Mouse (Mus musculus) neural tube, embryonic 12.5 days (tissue): ENCODE results near the gene Dach1. TPM values are rescaled to one million over a fixed set of nuclear protein-coding genes. Genes with fewer than 3 reads are reported as not detected.

Source experiments
- ATAC-seq: fragments of 200-750 bp; cut with Nextera tagmentation; 2 replicates; pipeline ENCODE4 v1.8.0; 2017; ENCODE audit warnings: low read depth, mild to moderate bottlenecking, moderate TSS enrichment, moderate library complexity; ENCODE audit not compliant: low FRiP score
- H3K27ac ChIP-seq: fragments of 300-500 bp; sonication (generic); 2 replicates; pipeline ENCODE4 v1.5.1; 2016
- H3K27me3 ChIP-seq: fragments of 300-500 bp; sonication (generic); replicated peaks from 2 replicates; pipeline ENCODE4 v1.6.1; 2016; ENCODE audit warnings: mild to moderate bottlenecking
- H3K36me3 ChIP-seq: fragments of 300-500 bp; sonication (generic); 2 replicates; pipeline ENCODE4 v1.6.1; 2016; ENCODE audit warnings: mild to moderate bottlenecking
- H3K4me1 ChIP-seq: fragments of 300-500 bp; sonication (generic); 2 replicates; pipeline ENCODE4 v1.6.1; 2016
- H3K4me2 ChIP-seq: fragments of 300-500 bp; sonication (generic); replicated peaks from 2 replicates; pipeline ENCODE4 v1.6.1; 2016; ENCODE audit warnings: mild to moderate bottlenecking
- H3K4me3 ChIP-seq: fragments of 300-500 bp; sonication (generic); 2 replicates; pipeline ENCODE4 v1.5.1; 2016
- H3K9ac ChIP-seq: fragments of 300-500 bp; sonication (generic); 2 replicates; pipeline ENCODE4 v1.6.1; 2016; ENCODE audit warnings: mild to moderate bottlenecking
- H3K9me3 ChIP-seq: fragments of 300-500 bp; sonication (generic); 2 replicates; pipeline ENCODE4 v1.6.1; 2016; ENCODE audit warnings: mild to moderate bottlenecking
- WGBS: fragments of 180-500 bp; shearing (Covaris S2); methylation state at CpG from one replicate; pipeline ENCODE4 v1.1.7; 2016; 5-methylcytosine and 5-hydroxymethylcytosine counted together
- polyA plus RNA-seq: library from polyadenylated mRNA; unstranded; fragments of >200 nt; fragmentation: Nextera tagmentation; extraction: Ambion mirVana; gene quantifications from 2 replicates; pipeline ENCODE4 v1.2.1, GENCODE M21; 2016

Gene Dach1
- polyA plus RNA-seq, 1 experiment from 2014 or later: 20.4 TPM

DNA sequence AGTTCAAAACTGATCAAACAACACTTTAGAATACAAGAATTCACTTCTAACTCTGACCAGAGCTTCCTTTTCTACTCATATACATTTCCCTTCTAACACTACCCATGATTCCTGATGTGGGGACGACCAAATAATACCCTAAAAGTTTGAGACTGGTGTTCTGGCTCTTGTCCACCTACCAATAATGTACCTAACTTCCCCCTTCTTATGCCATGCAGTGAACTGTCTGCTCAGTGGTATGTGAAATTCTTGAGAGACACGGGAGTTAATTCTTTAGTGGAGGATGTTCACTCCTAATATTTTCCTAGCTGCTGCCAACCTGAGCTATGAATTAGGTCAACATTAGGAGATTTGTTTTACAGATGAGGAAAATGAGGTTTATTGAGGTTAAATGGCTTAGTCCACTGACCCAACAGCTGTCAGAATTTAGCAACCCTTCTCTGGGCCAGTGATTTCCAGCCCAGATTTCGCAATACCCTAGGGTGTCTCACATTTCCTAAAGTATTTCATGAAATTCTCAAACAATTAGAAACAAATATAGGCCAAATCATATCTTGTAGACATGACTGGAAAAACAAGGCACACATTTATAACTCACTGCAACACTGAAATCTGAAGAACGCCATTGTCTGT is 102.2 kb downstream of the Dach1 start:
- ATAC-seq: no peak
- no peak overlapping the region for H3K27ac ChIP-seq
- no peak overlapping the region for H3K4me3 ChIP-seq
- H3K4me1 ChIP-seq: peaks cover 15% of the 10 kb centered on the region
- no peaks in the 10 kb centered on the region for H3K27me3 ChIP-seq
- H3K4me2 ChIP-seq: no peak overlapping the region
- WGBS: 82% methylated on average over 4 of the region's 4 CpGs
- H3K9ac ChIP-seq: no peak overlapping the region
- H3K9me3 ChIP-seq: no peaks in the 10 kb centered on the region
- no peaks in the 10 kb centered on the region for H3K36me3 ChIP-seq

DNA sequence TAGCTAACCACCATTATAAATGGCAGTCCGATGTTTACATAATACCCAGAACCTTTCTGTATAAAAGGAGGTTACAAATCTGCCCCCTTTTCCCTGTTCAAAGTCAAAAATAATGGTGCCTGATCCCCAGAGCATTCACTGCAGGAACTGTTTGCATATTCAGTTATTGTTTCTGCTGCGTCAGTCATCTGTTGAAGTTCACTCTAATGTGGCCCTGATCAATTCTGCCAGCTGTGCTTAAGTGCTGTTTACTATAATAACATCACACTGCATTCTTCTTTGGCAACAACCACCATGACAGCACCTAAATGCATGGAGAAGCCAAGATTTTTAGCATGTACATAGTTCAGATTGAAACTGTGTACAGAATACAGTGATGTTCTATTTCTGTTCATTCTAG is 105.4 kb downstream of the Dach1 start:
- 18% methylated on average over 2 of the region's 2 CpGs for WGBS
- H3K4me1 ChIP-seq: peaks cover 5% of the 10 kb centered on the region; the same call in 1 of the 2 replicates
- H3K36me3 ChIP-seq: no peaks in the 10 kb centered on the region
- no peak overlapping the region for H3K4me2 ChIP-seq
- H3K27me3 ChIP-seq: no peaks in the 10 kb centered on the region
- no peak overlapping the region for H3K9ac ChIP-seq
- no peak overlapping the region for H3K27ac ChIP-seq
- no peak for ATAC-seq
- H3K9me3 ChIP-seq: no peaks in the 10 kb centered on the region
- H3K4me3 ChIP-seq: no peak overlapping the region

DNA sequence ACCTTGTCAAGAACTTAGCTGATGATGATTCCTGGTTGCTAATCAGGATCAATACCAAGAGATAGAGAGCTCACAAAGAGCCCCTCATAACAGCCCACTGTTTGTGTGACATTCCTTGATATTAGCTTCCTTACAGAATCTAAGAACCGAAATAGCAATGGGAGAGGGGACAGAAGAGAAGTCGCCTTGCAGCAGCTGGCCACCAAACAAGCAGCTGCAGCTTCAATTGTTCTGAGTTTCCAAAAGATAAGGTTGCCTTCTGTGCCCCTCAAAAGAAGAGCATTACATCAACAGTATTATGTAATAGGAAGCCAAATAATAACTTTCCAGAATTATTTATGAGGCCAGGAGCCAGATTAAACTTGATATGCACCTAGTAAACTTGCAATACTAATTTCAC is 120.2 kb downstream of the Dach1 start:
- Histone ChIP-seq H3K9me3 (no peaks in the 10 kb centered on the region), H3K36me3 (no peaks in the 10 kb centered on the region), H3K27me3 (no peaks in the 10 kb centered on the region), H3K4me3 (no peak overlapping the region), H3K27ac (no peak overlapping the region), H3K4me2 (no peak overlapping the region), H3K4me1 (peaks cover 9% of the 10 kb centered on the region; the same call in 1 of the 2 replicates), H3K9ac (no peak overlapping the region)
- 16% methylated on average over 2 of the region's 2 CpGs for whole genome bisulfite sequencing
- ATAC-seq: no peak

DNA sequence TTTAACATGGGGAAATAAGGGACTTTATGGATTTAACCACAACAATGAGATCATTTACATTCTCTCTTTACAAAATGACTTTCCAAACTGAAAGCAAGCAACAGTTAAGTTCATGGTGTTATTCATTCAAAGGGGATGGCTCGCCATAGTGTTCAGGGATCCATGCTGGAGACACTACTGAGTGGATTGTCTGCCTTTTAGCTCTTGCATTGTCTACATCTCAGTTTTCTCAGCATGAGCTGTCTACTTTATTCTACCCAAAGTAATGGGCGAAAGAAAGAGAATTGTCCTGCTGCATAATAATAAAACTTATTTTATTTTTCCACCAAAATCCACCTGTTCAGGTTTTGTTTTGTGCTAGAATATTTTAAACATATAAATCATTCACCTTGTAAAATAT is 121.2 kb downstream of the Dach1 start:
- no peak overlapping the region for H3K27ac ChIP-seq
- H3K4me2 ChIP-seq: no peak overlapping the region
- no peaks in the 10 kb centered on the region for H3K27me3 ChIP-seq
- no peak overlapping the region for H3K9ac ChIP-seq
- H3K4me3 ChIP-seq: no peak overlapping the region
- no peaks in the 10 kb centered on the region for H3K36me3 ChIP-seq
- ATAC-seq: peak; percentile 64; the same call in 1 of the 2 replicates
- H3K9me3 ChIP-seq: no peaks in the 10 kb centered on the region
- 23% methylated on average over 2 of the region's 2 CpGs for WGBS
- H3K4me1 ChIP-seq: peaks cover 9% of the 10 kb centered on the region; the same call in 1 of the 2 replicates

DNA sequence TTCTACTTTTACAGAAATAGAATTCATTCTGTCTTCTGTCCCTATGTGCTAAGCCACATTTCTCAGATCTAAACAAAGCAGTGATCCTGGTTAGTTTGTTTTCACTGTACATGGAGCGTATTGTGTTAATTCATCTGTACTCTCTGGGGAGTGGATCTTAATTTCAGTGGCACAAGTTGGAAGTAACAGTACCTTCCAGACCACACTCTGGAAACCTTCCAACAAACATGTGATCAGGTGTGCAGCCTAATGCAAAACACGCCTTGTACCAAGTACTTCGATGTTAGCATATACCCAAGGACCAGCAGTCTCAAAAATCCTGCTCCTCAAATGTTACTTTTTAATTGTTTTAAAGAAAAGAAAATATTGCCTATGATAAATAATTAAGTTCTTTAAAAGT is 121.9 kb downstream of the Dach1 start:
- Histone ChIP-seq H3K27me3 (no peaks in the 10 kb centered on the region), H3K27ac (no peak overlapping the region), H3K9me3 (no peaks in the 10 kb centered on the region), H3K4me1 (peaks cover 9% of the 10 kb centered on the region; the same call in 1 of the 2 replicates), H3K9ac (no peak overlapping the region), H3K36me3 (no peaks in the 10 kb centered on the region), H3K4me2 (no peak overlapping the region), H3K4me3 (no peak overlapping the region)
- ATAC-seq: no peak
- 56% methylated on average over 3 of the region's 3 CpGs for WGBS

DNA sequence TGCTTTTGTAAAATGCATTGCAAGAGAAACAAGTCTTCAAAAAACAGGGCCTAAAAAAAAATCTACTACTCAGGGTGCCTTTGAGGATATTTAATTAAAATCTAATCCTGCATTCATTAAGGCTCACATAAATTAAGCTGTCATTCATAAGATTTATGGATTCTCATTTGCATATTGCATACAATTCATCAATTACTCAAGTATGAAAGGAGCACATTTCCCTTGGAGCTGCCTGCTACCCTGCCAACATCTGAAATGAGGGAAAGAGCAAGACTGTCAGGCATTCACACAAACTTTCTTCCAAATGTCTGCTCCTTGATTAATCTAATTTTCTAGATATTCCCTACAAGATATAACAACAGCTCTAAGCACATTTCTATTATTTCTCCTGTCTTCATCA is 122.6 kb downstream of the Dach1 start:
- H3K9ac ChIP-seq: no peak overlapping the region
- H3K4me3 ChIP-seq: no peak overlapping the region
- no peaks in the 10 kb centered on the region for H3K27me3 ChIP-seq
- no peaks in the 10 kb centered on the region for H3K9me3 ChIP-seq
- no peaks in the 10 kb centered on the region for H3K36me3 ChIP-seq
- no peak overlapping the region for H3K4me2 ChIP-seq
- peaks cover 9% of the 10 kb centered on the region; the same call in 1 of the 2 replicates for H3K4me1 ChIP-seq
- no peak for ATAC-seq
- H3K27ac ChIP-seq: no peak overlapping the region

DNA sequence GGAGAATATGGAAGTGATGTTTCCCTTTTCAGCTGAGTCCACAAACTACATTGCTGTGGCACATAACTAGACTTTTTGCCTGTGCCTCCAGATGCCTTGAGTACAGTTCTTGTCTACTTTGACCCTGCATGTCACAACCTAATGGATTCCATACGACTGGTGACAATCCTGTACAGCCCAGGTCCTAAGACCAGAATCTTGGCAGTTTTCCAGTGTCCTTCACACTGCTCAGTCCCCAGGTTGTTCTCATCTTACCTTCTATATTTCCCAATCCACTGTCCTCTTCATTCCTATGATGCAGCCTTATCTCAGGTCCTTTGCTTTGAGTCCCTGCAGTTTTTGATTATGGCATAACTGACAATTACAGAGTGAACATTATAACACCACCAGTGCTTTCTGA is 131.0 kb downstream of the Dach1 start:
- Histone ChIP-seq H3K9ac (no peak overlapping the region), H3K27ac (no peak overlapping the region), H3K36me3 (no peaks in the 10 kb centered on the region), H3K9me3 (no peaks in the 10 kb centered on the region), H3K4me1 (no peaks in the 10 kb centered on the region), H3K4me2 (no peak overlapping the region), H3K27me3 (no peaks in the 10 kb centered on the region), H3K4me3 (no peak overlapping the region)
- WGBS: 44% methylated on average over 1 of the region's 1 CpGs
- no peak for ATAC-seq

DNA sequence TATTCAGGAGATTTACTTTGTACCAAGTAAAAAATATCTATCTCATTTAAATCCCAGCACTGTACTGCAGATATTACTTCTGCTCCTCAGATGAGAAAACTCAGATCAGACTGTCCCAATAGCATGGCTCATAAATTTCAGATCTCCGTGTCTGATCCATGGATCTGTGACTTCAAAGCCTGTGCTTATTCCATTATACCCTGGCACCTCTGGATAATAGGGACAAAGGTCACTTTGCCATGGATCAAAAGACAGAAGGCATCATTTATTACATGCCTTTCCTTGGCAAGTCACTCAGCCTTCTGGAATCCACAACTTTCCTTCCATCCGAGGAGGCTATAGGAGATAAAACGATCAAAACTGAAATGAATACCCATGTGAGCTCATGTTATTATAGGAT is 132.4 kb downstream of the Dach1 start:
- Histone ChIP-seq H3K9me3 (no peaks in the 10 kb centered on the region), H3K9ac (no peak overlapping the region), H3K27me3 (no peaks in the 10 kb centered on the region), H3K36me3 (no peaks in the 10 kb centered on the region), H3K4me1 (no peaks in the 10 kb centered on the region), H3K4me3 (no peak overlapping the region), H3K27ac (no peak overlapping the region), H3K4me2 (no peak overlapping the region)
- ATAC-seq: no peak
- 11% methylated on average over 3 of the region's 3 CpGs for WGBS

DNA sequence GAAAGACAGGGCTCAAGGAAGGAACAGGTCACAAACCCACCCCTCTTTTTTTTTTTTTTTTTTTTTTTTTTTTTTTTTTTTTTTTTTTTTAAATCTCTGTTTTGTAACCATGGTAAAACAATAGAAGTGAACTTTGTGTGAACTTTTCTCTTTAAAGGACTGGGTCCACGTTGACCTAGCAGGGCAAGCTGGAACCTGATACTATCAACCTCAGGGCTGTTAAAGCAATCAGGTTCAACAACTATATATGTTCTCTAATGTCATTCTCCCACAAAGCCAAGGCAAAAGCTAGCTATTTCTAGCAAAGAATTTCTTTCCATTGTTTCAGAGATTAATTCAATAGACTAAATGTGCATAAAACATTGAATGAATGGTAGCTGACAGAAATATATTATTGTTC is 134.3 kb downstream of the Dach1 start:
- Histone ChIP-seq H3K4me1 (no peaks in the 10 kb centered on the region), H3K27ac (no peak overlapping the region), H3K9me3 (no peaks in the 10 kb centered on the region), H3K4me3 (no peak overlapping the region), H3K36me3 (no peaks in the 10 kb centered on the region), H3K9ac (no peak overlapping the region), H3K4me2 (no peak overlapping the region), H3K27me3 (no peaks in the 10 kb centered on the region)
- no peak for ATAC-seq
- WGBS: 0% methylated on average over 1 of the region's 1 CpGs

DNA sequence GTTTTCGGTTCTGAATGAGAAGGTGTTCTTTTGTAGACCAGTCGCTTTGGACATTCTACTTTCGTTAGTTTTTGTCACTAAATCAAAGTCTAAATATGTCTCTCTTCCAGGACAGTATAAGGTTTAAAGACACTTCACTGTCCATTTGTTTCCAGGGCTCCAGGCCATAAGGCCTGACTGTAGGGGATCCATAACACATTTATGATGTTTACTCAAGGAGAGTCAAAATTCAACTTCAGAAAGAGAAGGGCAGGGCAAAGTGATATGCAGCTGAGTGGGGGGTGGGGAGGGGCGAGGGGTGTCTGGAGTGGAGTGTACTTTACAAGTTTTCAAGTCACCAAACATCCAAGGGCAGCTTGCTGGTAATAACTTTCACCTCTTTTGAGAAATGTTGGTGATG is 146.0 kb downstream of the Dach1 start:
- no peak for ATAC-seq
- no peaks in the 10 kb centered on the region for H3K36me3 ChIP-seq
- H3K27me3 ChIP-seq: no peaks in the 10 kb centered on the region
- H3K9me3 ChIP-seq: no peaks in the 10 kb centered on the region
- no peak overlapping the region for H3K4me2 ChIP-seq
- H3K4me1 ChIP-seq: peaks cover 8% of the 10 kb centered on the region
- H3K9ac ChIP-seq: no peak overlapping the region
- no peak overlapping the region for H3K4me3 ChIP-seq
- 56% methylated on average over 4 of the region's 4 CpGs for WGBS
- no peak overlapping the region for H3K27ac ChIP-seq

DNA sequence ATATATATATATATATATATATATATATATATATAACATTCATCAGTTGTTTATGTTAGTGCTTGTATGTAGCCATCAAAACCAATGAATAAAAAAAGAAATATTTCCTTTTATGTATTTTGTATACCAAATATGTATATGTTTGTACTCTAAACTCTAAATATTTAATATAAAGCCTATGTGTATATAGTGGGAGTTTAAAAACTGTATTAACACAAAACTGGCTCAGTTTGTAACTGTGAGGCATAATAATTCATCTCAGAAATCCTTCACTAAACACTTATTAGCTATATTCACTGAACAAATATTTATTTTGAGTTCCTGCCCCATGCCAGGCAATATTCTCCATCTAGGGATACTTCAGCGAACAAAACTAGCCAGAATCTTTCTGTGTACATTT is 155.5 kb downstream of the Dach1 start:
- Histone ChIP-seq H3K27ac (no peak overlapping the region), H3K9ac (no peak overlapping the region), H3K27me3 (no peaks in the 10 kb centered on the region), H3K36me3 (peaks cover 7% of the 10 kb centered on the region; the same call in 1 of the 2 replicates), H3K4me1 (peaks cover 2% of the 10 kb centered on the region; the same call in 1 of the 2 replicates), H3K9me3 (no peaks in the 10 kb centered on the region), H3K4me2 (no peak overlapping the region), H3K4me3 (no peak overlapping the region)
- WGBS: 91% methylated on average over 1 of the region's 1 CpGs
- no peak for ATAC-seq

DNA sequence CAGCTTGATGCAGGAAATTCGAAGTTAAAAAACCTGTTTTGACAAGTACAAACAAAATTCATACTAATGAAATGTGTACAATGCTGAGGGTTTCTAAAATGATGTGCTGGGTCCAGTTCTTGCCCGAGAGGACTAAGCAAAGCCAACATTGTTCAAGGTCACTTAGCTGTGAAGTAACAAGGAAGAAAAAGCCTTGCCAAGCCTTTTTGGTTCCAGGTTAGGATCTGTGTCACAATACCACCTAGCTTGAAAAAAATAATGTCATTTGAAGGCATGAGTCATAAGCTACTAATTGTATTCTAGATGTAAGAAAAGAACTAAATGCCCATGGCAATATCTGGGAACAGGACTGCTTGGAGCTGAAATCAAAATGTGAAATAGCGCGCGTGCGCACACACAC is 161.1 kb downstream of the Dach1 start:
- H3K4me1 ChIP-seq: no peaks in the 10 kb centered on the region
- no peaks in the 10 kb centered on the region for H3K27me3 ChIP-seq
- whole genome bisulfite sequencing: 90% methylated on average over 6 of the region's 6 CpGs
- H3K4me2 ChIP-seq: no peak overlapping the region
- ATAC-seq: no peak
- no peak overlapping the region for H3K9ac ChIP-seq
- H3K27ac ChIP-seq: no peak overlapping the region
- no peaks in the 10 kb centered on the region for H3K9me3 ChIP-seq
- no peaks in the 10 kb centered on the region for H3K36me3 ChIP-seq
- no peak overlapping the region for H3K4me3 ChIP-seq

DNA sequence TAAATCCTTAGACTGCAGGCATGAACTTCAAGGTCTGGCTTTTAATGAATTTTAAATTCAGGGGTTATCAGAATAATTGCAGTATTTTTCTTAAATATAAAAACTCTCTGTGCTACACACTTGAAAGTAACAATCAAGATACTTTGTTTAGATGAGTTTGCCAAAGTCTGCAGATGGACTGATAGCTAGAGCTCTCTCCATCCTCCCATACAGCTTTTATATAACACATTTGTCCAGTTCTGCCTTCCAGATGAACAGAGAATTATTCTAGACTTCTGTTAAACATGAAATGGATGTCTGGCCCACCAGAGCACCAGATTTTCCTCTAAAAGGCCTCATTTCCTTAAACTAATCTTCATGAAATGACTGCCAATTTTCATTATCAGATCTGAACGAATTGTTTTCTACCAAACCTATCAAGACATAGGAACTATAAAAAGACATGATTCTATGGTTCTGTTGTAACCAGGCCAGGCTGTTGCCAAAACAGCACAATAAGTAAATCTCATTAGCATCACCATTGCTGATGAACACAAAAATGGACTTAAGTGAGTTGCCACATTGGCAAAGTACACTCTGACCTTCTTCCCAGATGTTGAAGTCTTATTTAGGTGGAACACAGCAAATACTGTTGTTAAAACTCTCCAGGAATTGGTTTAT is 167.4 kb downstream of the Dach1 start:
- H3K4me2 ChIP-seq: no peak overlapping the region
- no peaks in the 10 kb centered on the region for H3K27me3 ChIP-seq
- 92% methylated on average over 1 of the region's 1 CpGs for WGBS
- H3K9ac ChIP-seq: no peak overlapping the region
- no peaks in the 10 kb centered on the region for H3K4me1 ChIP-seq
- no peak overlapping the region for H3K27ac ChIP-seq
- no peaks in the 10 kb centered on the region for H3K9me3 ChIP-seq
- no peak for ATAC-seq
- no peak overlapping the region for H3K4me3 ChIP-seq
- no peaks in the 10 kb centered on the region for H3K36me3 ChIP-seq
